Mouse (Mus musculus): ENCODE results near the gene Vasp.

The Vasp gene

GRCm38 (mm10) chr7:19235092-19235671, 36.4 kb downstream of the Vasp start:
- no peak for DNase-seq (ENCODE audit: low spot score)

- DNase-seq (ENCODE audit: low spot score), result no peak
Observed at GRCm38 (mm10) chr7:19234652-19235051, 37.0 kb downstream of the Vasp start.

GRCm38 (mm10) chr7:19231849-19232248, 39.8 kb downstream of the Vasp start:
- no peak for DNase-seq (ENCODE audit: low spot score)

GRCm38 (mm10) chr7:19230899-19231298, 40.7 kb downstream of the Vasp start:
- no peak for DNase-seq (ENCODE audit: low spot score)

GRCm38 (mm10) chr7:19230041-19230580, 41.5 kb downstream of the Vasp start:
- no peak for DNase-seq (ENCODE audit: low spot score)

GRCm38 (mm10) chr7:19229404-19229803, 42.2 kb downstream of the Vasp start:
- DNase-seq (ENCODE audit: low spot score), result no peak

GRCm38 (mm10) chr7:19228793-19229148, 42.8 kb downstream of the Vasp start:
- no peak for DNase-seq (ENCODE audit: low spot score)

GRCm38 (mm10) chr7:19227883-19228792, 43.5 kb downstream of the Vasp start, which contains the start of gene Opa3:
TSS of gene Opa3 (plus strand) at chr7:19228334.
- peak; percentile 100 for DNase-seq (ENCODE audit: low spot score)

GRCm38 (mm10) chr7:19226817-19227797, 44.5 kb downstream of the Vasp start:
- DNase-seq (ENCODE audit: low spot score), result peak; percentile 58

- no peak for DNase-seq (ENCODE audit: low spot score)
Observed at GRCm38 (mm10) chr7:19224933-19225332, 46.7 kb downstream of the Vasp start.

GRCm38 (mm10) chr7:19222875-19223274, 48.7 kb downstream of the Vasp start:
- no peak for DNase-seq (ENCODE audit: low spot score)

GRCm38 (mm10) chr7:19222189-19222588, 49.4 kb downstream of the Vasp start:
- no peak for DNase-seq (ENCODE audit: low spot score)

- DNase-seq (ENCODE audit: low spot score), result no peak
Observed at GRCm38 (mm10) chr7:19220061-19220460, 51.6 kb downstream of the Vasp start.

- peak; percentile 32 for DNase-seq (ENCODE audit: low spot score)
Observed at GRCm38 (mm10) chr7:19217944-19218343, 53.7 kb downstream of the Vasp start.

GRCm38 (mm10) chr7:19217492-19217891, 54.1 kb downstream of the Vasp start:
- DNase-seq (ENCODE audit: low spot score), result peak; percentile 27

GRCm38 (mm10) chr7:19214940-19215339, 56.7 kb downstream of the Vasp start:
- no peak for DNase-seq (ENCODE audit: low spot score)

- DNase-seq (ENCODE audit: low spot score), result no peak
Observed at GRCm38 (mm10) chr7:19214369-19214768, 57.2 kb downstream of the Vasp start.

- DNase-seq (ENCODE audit: low spot score), result no peak
Observed at GRCm38 (mm10) chr7:19213385-19213784, 58.2 kb downstream of the Vasp start.

GRCm38 (mm10) chr7:19211996-19212755, 59.4 kb downstream of the Vasp start, which contains the start of gene Gpr4:
TSS of gene Gpr4 (plus strand) at chr7:19212538.
- peak; percentile 47 for DNase-seq (ENCODE audit: low spot score)

GRCm38 (mm10) chr7:19211041-19211675, 60.5 kb downstream of the Vasp start:
- DNase-seq (ENCODE audit: low spot score), result no peak

GRCm38 (mm10) chr7:19210010-19210409, 61.6 kb downstream of the Vasp start:
- no peak for DNase-seq (ENCODE audit: low spot score)
